Mouse (Mus musculus) olfactory bulb, adult 2 months (tissue): ENCODE measurements around the gene Tbxas1. TPM values are rescaled to one million over a fixed set of nuclear protein-coding genes. Genes with fewer than 3 reads are reported as not detected.

Experiments
- H3K27ac ChIP-seq: fragments of 200-500 bp; 2 replicates; pipeline ENCODE4 v1.5.1; 2012; ENCODE audit warnings: low read depth, low read length; ENCODE audit not compliant: insufficient read depth
- H3K4me1 ChIP-seq: fragments of 200-500 bp; 2 replicates; pipeline ENCODE4 v1.6.1; 2012; ENCODE audit warnings: low read length; ENCODE audit not compliant: control insufficient read depth, insufficient read depth
- H3K4me3 ChIP-seq: fragments of 200-500 bp; 2 replicates; pipeline ENCODE4 v1.5.1; 2012; ENCODE audit warnings: mild to moderate bottlenecking, low read depth, low read length, moderate library complexity; ENCODE audit not compliant: insufficient read depth
- CTCF ChIP-seq: fragments of 200-500 bp; IDR thresholded peaks from 2 replicates; pipeline ENCODE4 v1.5.1; 2012; ENCODE audit warnings: low read depth, mild to moderate bottlenecking, low read length, moderate library complexity; ENCODE audit not compliant: insufficient read depth
- POLR2A ChIP-seq: fragments of 200-500 bp; IDR thresholded peaks from 2 replicates; pipeline ENCODE4 v1.6.1; 2012; ENCODE audit warnings: mild to moderate bottlenecking, low read depth, low read length, moderate library complexity; ENCODE audit not compliant: insufficient read depth
- WGBS: fragments of 180-500 bp; shearing (Covaris S2); methylation state at CpG from one replicate; pipeline ENCODE4 v1.1.7; 2018; 5-methylcytosine and 5-hydroxymethylcytosine counted together
- polyA plus RNA-seq: library from polyadenylated mRNA; stranded (reverse); fragments of >200 nt; gene quantifications from 2 replicates; pipeline ENCODE4 v1.2.4, GENCODE M21; 2012; ENCODE audit warnings: low replicate concordance; ENCODE audit not compliant: missing spikeins, insufficient read depth, insufficient read length

The Tbxas1 gene
- polyA plus RNA-seq, 1 experiment = not detected

- Histone ChIP-seq H3K27ac (no peak overlapping the region), H3K4me1 (peaks cover 3% of the 10 kb centered on the region; the same call in 1 of the 2 replicates), H3K4me3 (no peak overlapping the region)
- TF ChIP-seq POLR2A (no peak), CTCF (no peak)
- 96% methylated on average over 5 of the region's 5 CpGs for WGBS
Observed at GRCm38 (mm10) chr6:38967988-38968387, 92.8 kb downstream of the Tbxas1 start.

GRCm38 (mm10) chr6:38969944-38970740 lies 94.9 kb downstream of the Tbxas1 start:
- TF ChIP-seq POLR2A (no peak), CTCF (no peak)
- Histone ChIP-seq H3K27ac (no peak overlapping the region), H3K4me1 (peaks cover 3% of the 10 kb centered on the region; the same call in 1 of the 2 replicates), H3K4me3 (no peak overlapping the region)
- 67% methylated on average over 6 of the region's 6 CpGs for WGBS

- no peak overlapping the region for H3K27ac ChIP-seq
- no peak for TF ChIP-seq POLR2A
- TF ChIP-seq CTCF = no peak
- peaks cover 3% of the 10 kb centered on the region; the same call in 1 of the 2 replicates for H3K4me1 ChIP-seq
- no peak overlapping the region for H3K4me3 ChIP-seq
- WGBS = 86% methylated on average over 6 of the region's 6 CpGs
Observed at GRCm38 (mm10) chr6:38970759-38971158, 95.6 kb downstream of the Tbxas1 start.

GRCm38 (mm10) chr6:38972826-38973225 lies 97.6 kb downstream of the Tbxas1 start:
- H3K4me1 ChIP-seq = peaks cover 3% of the 10 kb centered on the region; the same call in 1 of the 2 replicates
- TF ChIP-seq POLR2A (no peak), CTCF (no peak)
- no peak overlapping the region for H3K27ac ChIP-seq
- no peak overlapping the region for H3K4me3 ChIP-seq
- 47% methylated on average over 1 of the region's 1 CpGs for WGBS

- TF ChIP-seq POLR2A (no peak), CTCF (no peak)
- Histone ChIP-seq H3K4me1 (peaks cover 3% of the 10 kb centered on the region; the same call in 1 of the 2 replicates), H3K27ac (no peak overlapping the region), H3K4me3 (no peak overlapping the region)
- WGBS = 84% methylated on average over 10 of the region's 10 CpGs
Observed at GRCm38 (mm10) chr6:38973441-38974161, 98.4 kb downstream of the Tbxas1 start.

GRCm38 (mm10) chr6:38974162-38974525 lies 98.9 kb downstream of the Tbxas1 start:
- 70% methylated on average over 1 of the region's 1 CpGs for WGBS
- Histone ChIP-seq H3K4me1 (peaks cover 3% of the 10 kb centered on the region; the same call in 1 of the 2 replicates), H3K27ac (no peak overlapping the region), H3K4me3 (no peak overlapping the region)
- no peak for TF ChIP-seq POLR2A

- 79% methylated on average over 8 of the region's 8 CpGs for WGBS
- TF ChIP-seq POLR2A (no peak), CTCF (no peak)
Observed at GRCm38 (mm10) chr6:38974536-38975268, 99.5 kb downstream of the Tbxas1 start.

GRCm38 (mm10) chr6:38975866-38976265 lies 100.7 kb downstream of the Tbxas1 start:
- 87% methylated on average over 4 of the region's 4 CpGs for WGBS
- TF ChIP-seq CTCF = no peak
- TF ChIP-seq POLR2A = no peak

More at GRCm38 (mm10) chr6:38974536-38975268, 99.5 kb downstream of the Tbxas1 start:
- no peak overlapping the region for H3K27ac ChIP-seq
- H3K4me1 ChIP-seq = peaks cover 3% of the 10 kb centered on the region; the same call in 1 of the 2 replicates
- H3K4me3 ChIP-seq = no peak overlapping the region

GRCm38 (mm10) chr6:38976355-38976754 lies 101.2 kb downstream of the Tbxas1 start:
- no peak overlapping the region for H3K27ac ChIP-seq
- TF ChIP-seq POLR2A (no peak), CTCF (no peak)
- no peak overlapping the region for H3K4me3 ChIP-seq
- no peaks in the 10 kb centered on the region for H3K4me1 ChIP-seq
- WGBS = 80% methylated on average over 2 of the region's 2 CpGs

More at GRCm38 (mm10) chr6:38975866-38976265, 100.7 kb downstream of the Tbxas1 start:
- Histone ChIP-seq H3K27ac (no peak overlapping the region), H3K4me1 (peaks cover under 1% of the 10 kb centered on the region; the same call in 1 of the 2 replicates), H3K4me3 (no peak overlapping the region)
